Mouse (Mus musculus): ENCODE measurements around the gene Exoc6b. TPM values are rescaled to one million over a fixed set of nuclear protein-coding genes. Genes with fewer than 3 reads are reported as not detected.

Gene Exoc6b
- total RNA-seq, 2 experiments from 2014 or later: 85.8 to 86.0 TPM

GRCm38 (mm10) chr6:84742227-84742626, 327.1 kb downstream of the Exoc6b start:
- no peak for DNase-seq (ENCODE audit: low spot score in 2 of 2)

GRCm38 (mm10) chr6:84736942-84737341, 332.4 kb downstream of the Exoc6b start:
- peak; percentile 39 to 59 for DNase-seq (ENCODE audit: low spot score in 2 of 2)

GRCm38 (mm10) chr6:84726876-84727275, 342.4 kb downstream of the Exoc6b start:
- DNase-seq (ENCODE audit: low spot score in 2 of 2): no peak

GRCm38 (mm10) chr6:84713171-84713570, 356.1 kb downstream of the Exoc6b start:
- DNase-seq (ENCODE audit: low spot score in 2 of 2): no peak

GRCm38 (mm10) chr6:84710831-84711230, 358.5 kb downstream of the Exoc6b start:
- no peak for DNase-seq (ENCODE audit: low spot score in 2 of 2)

- no peak for DNase-seq (ENCODE audit: low spot score in 2 of 2)
Observed at GRCm38 (mm10) chr6:84708631-84709030, 360.7 kb downstream of the Exoc6b start.

- DNase-seq (ENCODE audit: low spot score in 2 of 2): no peak
Observed at GRCm38 (mm10) chr6:84699579-84699978, 369.7 kb downstream of the Exoc6b start.

GRCm38 (mm10) chr6:84698288-84698673, 371.0 kb downstream of the Exoc6b start:
- DNase-seq (ENCODE audit: low spot score in 2 of 2): no peak

GRCm38 (mm10) chr6:84697474-84698287, 371.6 kb downstream of the Exoc6b start:
- DNase-seq (ENCODE audit: low spot score in 2 of 2): no peak

GRCm38 (mm10) chr6:84693844-84694243, 375.5 kb downstream of the Exoc6b start:
- no peak for DNase-seq (ENCODE audit: low spot score in 2 of 2)

- no peak for DNase-seq (ENCODE audit: low spot score in 2 of 2)
Observed at GRCm38 (mm10) chr6:84693204-84693603, 376.1 kb downstream of the Exoc6b start.

- DNase-seq (ENCODE audit: low spot score in 2 of 2): no peak
Observed at GRCm38 (mm10) chr6:84691907-84692306, 377.4 kb downstream of the Exoc6b start.

- DNase-seq (ENCODE audit: low spot score in 2 of 2): no peak
Observed at GRCm38 (mm10) chr6:84677770-84678169, 391.5 kb downstream of the Exoc6b start.

GRCm38 (mm10) chr6:84674936-84675335, 394.4 kb downstream of the Exoc6b start:
- no peak for DNase-seq (ENCODE audit: low spot score in 2 of 2)

- no peak for DNase-seq (ENCODE audit: low spot score in 2 of 2)
Observed at GRCm38 (mm10) chr6:84674136-84674535, 395.2 kb downstream of the Exoc6b start.

- no peak for DNase-seq (ENCODE audit: low spot score in 2 of 2)
Observed at GRCm38 (mm10) chr6:84661451-84662112, 407.7 kb downstream of the Exoc6b start.

GRCm38 (mm10) chr6:84660982-84661381, 408.3 kb downstream of the Exoc6b start:
- DNase-seq (ENCODE audit: low spot score in 2 of 2): no peak

- no peak for DNase-seq (ENCODE audit: low spot score in 2 of 2)
Observed at GRCm38 (mm10) chr6:84657091-84657490, 412.2 kb downstream of the Exoc6b start.

- no peak for DNase-seq (ENCODE audit: low spot score in 2 of 2)
Observed at GRCm38 (mm10) chr6:84656680-84657079, 412.6 kb downstream of the Exoc6b start.

GRCm38 (mm10) chr6:84651902-84652301, 417.4 kb downstream of the Exoc6b start:
- no peak for DNase-seq (ENCODE audit: low spot score in 2 of 2)

GRCm38 (mm10) chr6:84647197-84647596, 422.1 kb downstream of the Exoc6b start:
- DNase-seq (ENCODE audit: low spot score in 2 of 2): no peak

GRCm38 (mm10) chr6:84646696-84647095, 422.6 kb downstream of the Exoc6b start:
- DNase-seq (ENCODE audit: low spot score in 2 of 2): no peak

GRCm38 (mm10) chr6:84641062-84641431, 428.3 kb downstream of the Exoc6b start:
- DNase-seq (ENCODE audit: low spot score in 2 of 2): no peak

Data from layer of hippocampus, postnatal 10 days (tissue).